In genomic region chr4:132170891-132171290, GRCm38 (mm10) we compare ENCODE assay signal across 19 mouse cellular contexts. TPM values are rescaled to one million over a fixed set of nuclear protein-coding genes. Genes with fewer than 3 reads are reported as not detected.
A peak's percentile ranks its signal among the peaks of the same experiment; 100 is the strongest.
DNase-seq lines count a peak whose midpoint lies in the region; ATAC-seq and TF ChIP-seq lines count a peak whose summit lies in the region.
"Had no signal": no experiment of that assay in that cellular context is flagged by ENCODE, and none has a peak within 500 bp of the region (broad histone marks: within the 10 kb centered on the region; RNA-seq: fewer than 3 reads in every experiment).

No protein-coding gene starts in this region.

- no peaks in the 10 kb centered on the region for H3K9me3 ChIP-seq in stomach, postnatal 0 days (ENCODE audit: control insufficient read depth, low read length)
- H3K9me3 ChIP-seq: forebrain, embryonic 15.5 days; midbrain, embryonic 15.5 days had no signal

- TF ChIP-seq EP300 in stomach, postnatal 0 days (optimal IDR thresholded peaks at IDR 0.05) = no peak

- no peaks in the 10 kb centered on the region for H3K36me3 ChIP-seq in stomach, postnatal 0 days (ENCODE audit: control insufficient read depth, insufficient read depth, low read length)
- H3K36me3 ChIP-seq: forebrain, embryonic 15.5 days; midbrain, embryonic 15.5 days had no signal

- TF ChIP-seq CTCF in layer of hippocampus, adult 2 months (conservative IDR thresholded peaks at IDR 0.05) = no peak
- no peak for TF ChIP-seq CTCF in left cerebral cortex, adult 2 months (IDR thresholded peaks at IDR 0.05)
- no peak for TF ChIP-seq CTCF in lung, adult 2 months (IDR thresholded peaks at IDR 0.05; ENCODE audit: insufficient read depth, low read length)
- TF ChIP-seq CTCF in stomach, postnatal 0 days (IDR thresholded peaks at IDR 0.05; ENCODE audit: low read depth) = no peak

- no peak overlapping the region for H3K4me2 ChIP-seq in stomach, postnatal 0 days (replicated peaks; ENCODE audit: low read depth)
- H3K4me2 ChIP-seq: forebrain, embryonic 15.5 days; midbrain, embryonic 15.5 days had no signal

- intact Hi-C loops in left cerebral cortex, adult 2 months (cut with DNase I) = no loop called here

- H3K9ac ChIP-seq in stomach, postnatal 0 days (ENCODE audit: low read length) = no peak overlapping the region
- H3K9ac ChIP-seq: forebrain, embryonic 15.5 days; liver, embryonic 14.5 days; midbrain, embryonic 15.5 days had no signal

- no peaks in the 10 kb centered on the region for H3K27me3 ChIP-seq in stomach, postnatal 0 days (ENCODE audit: control insufficient read depth, insufficient read depth, low read length)
- H3K27me3 ChIP-seq: forebrain, embryonic 15.5 days; midbrain, embryonic 15.5 days had no signal

- no peak for ATAC-seq in stomach, postnatal 0 days (ENCODE audit: low FRiP score, low TSS enrichment)
- ATAC-seq: forebrain, embryonic 15.5 days; midbrain, embryonic 15.5 days had no signal

- H3K27ac ChIP-seq in layer of hippocampus, adult 2 months = peak overlapping the region; percentile 28; the same call in 1 of the 2 replicates
- H3K27ac ChIP-seq in left cerebral cortex, adult 2 months = peak overlapping the region; percentile 96
- H3K27ac ChIP-seq in stomach, postnatal 0 days (replicated peaks) = no peak overlapping the region
- H3K27ac ChIP-seq: forebrain, embryonic 15.5 days; liver, embryonic 14.5 days; midbrain, embryonic 15.5 days had no signal

- H3K4me1 ChIP-seq in lung, adult 2 months (ENCODE audit: control insufficient read depth, insufficient read depth, low read length) = no peaks in the 10 kb centered on the region
- no peaks in the 10 kb centered on the region for H3K4me1 ChIP-seq in stomach, postnatal 0 days (replicated peaks; ENCODE audit: control insufficient read depth, insufficient read depth)
- H3K4me1 ChIP-seq: forebrain, embryonic 15.5 days had no signal

- DNase-seq in layer of hippocampus, adult 2 months (ENCODE audit: low spot score in 2 of 2) = peak; percentile 28 to 75
- no peak for DNase-seq in layer of hippocampus, adult 9-10 months (ENCODE audit: low spot score)
- DNase-seq in brain, adult 2 months (ENCODE audit: low read depth, low spot score) = peak; percentile 93
- peak; percentile 43 to 56 for DNase-seq in left cerebral cortex, adult 2 months (ENCODE audit: extremely low spot score in 1 of 2, low spot score in 2 of 2)
- DNase-seq in right cerebral cortex, postnatal 10 days (ENCODE audit: low spot score in 2 of 2) = peak; percentile 53 to 70
- DNase-seq in urinary bladder, adult 18-20 months (ENCODE audit: low spot score in 2 of 2) = no peak
- no peak for DNase-seq in lung, adult 2 months
- DNase-seq in stomach, postnatal 0 days (ENCODE audit: low spot score) = no peak
- DNase-seq: cerebellum, postnatal 10 days; heart, adult 18-20 months; kidney, adult 18-20 months; kidney, postnatal 10 days; lung, postnatal 10 days; thymus, adult 2 months had no signal

- no peak overlapping the region for H3K4me3 ChIP-seq in layer of hippocampus, adult 2 months
- no peak overlapping the region for H3K4me3 ChIP-seq in left cerebral cortex, adult 2 months
- H3K4me3 ChIP-seq in lung, adult 2 months (replicated peaks; ENCODE audit: extremely low read depth, low read depth, low read length) = no peak overlapping the region
- no peak overlapping the region for H3K4me3 ChIP-seq in stomach, postnatal 0 days (ENCODE audit: low read depth, low read length)
- H3K4me3 ChIP-seq: forebrain, embryonic 15.5 days; megakaryocyte, embryonic 14.5 days; midbrain, embryonic 15.5 days had no signal

- TF ChIP-seq POLR2A in lung, adult 2 months (IDR thresholded peaks at IDR 0.05; ENCODE audit: borderline replicate concordance, extremely low read depth, low read depth, low read length) = no peak

- WGBS in lung, adult 2 months = 49% methylated on average over 7 of the region's 7 CpGs
- WGBS in stomach, postnatal 0 days = 46% methylated on average over 7 of the region's 7 CpGs

RNA-seq across cellular contexts. Expression of gene Oprd1, which starts 26.6 kb away (rescaled TPM):
- total RNA-seq in layer of hippocampus, adult 2 months (2021) = 10 to 100 TPM in 1 of 2 experiments, 1 to 10 TPM in 1; 9.2 to 10.4 TPM
- total RNA-seq in left cerebral cortex, adult 2 months (2021) = 10 to 100 TPM; 17.9 to 21.1 TPM
- 0.11 TPM in 2 replicates for polyA plus RNA-seq in lung, adult 2 months (2012; rRNA removed)
- polyA plus RNA-seq in stomach, postnatal 0 days (2015; fragmentation: Nextera tagmentation; extraction: Ambion mirVana) = 0.04 and 0.11 TPM in 2 replicates
- total RNA-seq: hematopoietic stem cell, adult 5-6 weeks had no signal

RNA-seq across cellular contexts. Expression of gene Ythdf2, which starts 41.2 kb away (rescaled TPM):
- 10 to 100 TPM; 43.8 to 46.5 TPM for total RNA-seq in layer of hippocampus, adult 2 months (2021)
- total RNA-seq in left cerebral cortex, adult 2 months (2021) = 10 to 100 TPM; 41.4 to 44.3 TPM
- 13.9 and 17.1 TPM in 2 replicates for polyA plus RNA-seq in lung, adult 2 months (2012; rRNA removed)
- 52.6 and 53.8 TPM in 2 replicates for polyA plus RNA-seq in stomach, postnatal 0 days (2015; fragmentation: Nextera tagmentation; extraction: Ambion mirVana)

Comparison
In these comparisons a context has a peak if more than half of its experiments do, and no peak if none do; other contexts are left out.
1. DNase-seq: peak in layer of hippocampus, adult 2 months (2 of 2), brain, adult 2 months (single experiment), left cerebral cortex, adult 2 months (2 of 2) and right cerebral cortex, postnatal 10 days (2 of 2); none in layer of hippocampus, adult 9-10 months (single experiment), urinary bladder, adult 18-20 months (0 of 2), lung, adult 2 months (single experiment) and stomach, postnatal 0 days (single experiment).